Mouse (Mus musculus) lung, postnatal 14 days (tissue): Measurements from ENCODE around the gene Slc28a2.
A peak's percentile ranks its signal among the peaks of the same experiment; 100 is the strongest.
"Not testable (repeated sequence)": the region's sequence is repeated elsewhere in the genome, so short reads cannot be mapped to it uniquely, and the experiment has no call there.

Source experiments
- DNase-seq: peaks from one replicate; pipeline ENCODE4 v3.0.0; 2021

Gene Slc28a2

GRCm38 (mm10) chr2:122426200-122426599 is at the start of gene Slc28a2:
Gene Slc28a2 (plus strand): TSS chr2:122426477.
- not testable (repeated sequence) for DNase-seq

GRCm38 (mm10) chr2:122377215-122377674 is 49.0 kb upstream of the Slc28a2 start:
- DNase-seq = peak; percentile 98

GRCm38 (mm10) chr2:122377751-122378246 is 48.5 kb upstream of the Slc28a2 start:
- peak; percentile 74 for DNase-seq

GRCm38 (mm10) chr2:122378421-122379291 is 47.6 kb upstream of the Slc28a2 start:
- DNase-seq = peak; percentile 49

GRCm38 (mm10) chr2:122379292-122379650 is 47.0 kb upstream of the Slc28a2 start:
- DNase-seq = no peak

GRCm38 (mm10) chr2:122380768-122381311 is 45.4 kb upstream of the Slc28a2 start:
- peak; percentile 50 for DNase-seq

- DNase-seq = no peak
Observed at GRCm38 (mm10) chr2:122381329-122382103, 44.8 kb upstream of the Slc28a2 start.

GRCm38 (mm10) chr2:122382121-122382520 is 44.2 kb upstream of the Slc28a2 start:
- no peak for DNase-seq

- DNase-seq = no peak
Observed at GRCm38 (mm10) chr2:122385095-122385494, 41.2 kb upstream of the Slc28a2 start.

- DNase-seq = not testable (repeated sequence)
Observed at GRCm38 (mm10) chr2:122387135-122387534, 39.1 kb upstream of the Slc28a2 start.

GRCm38 (mm10) chr2:122396150-122396549 is 30.1 kb upstream of the Slc28a2 start:
- DNase-seq = no peak

GRCm38 (mm10) chr2:122407607-122408006 is 18.7 kb upstream of the Slc28a2 start:
- no peak for DNase-seq

- no peak for DNase-seq
Observed at GRCm38 (mm10) chr2:122408928-122409327, 17.3 kb upstream of the Slc28a2 start.

GRCm38 (mm10) chr2:122426645-122427044 is 368 bp downstream of the Slc28a2 start:
- not testable (repeated sequence) for DNase-seq

GRCm38 (mm10) chr2:122438706-122439482 is 12.6 kb downstream of the Slc28a2 start:
- not testable (repeated sequence) for DNase-seq

GRCm38 (mm10) chr2:122440521-122440920 is 14.2 kb downstream of the Slc28a2 start:
- DNase-seq = not testable (repeated sequence)

GRCm38 (mm10) chr2:122441000-122441933 is 15.0 kb downstream of the Slc28a2 start:
- no peak for DNase-seq

GRCm38 (mm10) chr2:122450351-122450750 is 24.1 kb downstream of the Slc28a2 start:
- no peak for DNase-seq

- no peak for DNase-seq
Observed at GRCm38 (mm10) chr2:122452426-122452825, 26.1 kb downstream of the Slc28a2 start.

GRCm38 (mm10) chr2:122466901-122467300 is 40.6 kb downstream of the Slc28a2 start:
- no peak for DNase-seq

- peak; percentile 93 for DNase-seq
Observed at GRCm38 (mm10) chr2:122467351-122468013, 41.2 kb downstream of the Slc28a2 start.
